Mouse (Mus musculus): ENCODE data around the gene Ptpro. TPM values are rescaled to one million over a fixed set of nuclear protein-coding genes. Genes with fewer than 3 reads are reported as not detected.

The Ptpro gene
- polyA plus RNA-seq, 1 experiment = 3.4 TPM

DNA sequence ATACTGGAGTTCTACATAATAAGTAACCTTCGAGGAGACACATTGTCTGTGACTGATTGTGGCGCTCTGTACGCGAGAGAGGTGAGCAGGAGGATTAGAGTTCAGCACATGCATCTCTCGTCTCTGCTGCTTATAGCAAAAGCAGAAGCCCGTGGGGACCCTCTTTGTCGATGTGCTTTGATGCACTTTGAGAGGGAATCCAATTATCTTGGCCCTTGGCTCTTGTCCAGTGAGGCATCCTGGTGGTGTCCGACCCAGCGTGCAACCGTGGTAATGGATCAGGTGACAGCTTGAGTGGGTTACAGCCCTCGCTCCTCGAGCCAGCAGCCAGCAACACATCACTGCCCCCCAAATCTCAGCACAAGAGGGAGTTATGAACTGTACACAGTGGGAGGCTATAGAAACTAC, 25.5 kb downstream of the Ptpro start:
- Histone ChIP-seq H3K4me1 (ENCODE audit: control insufficient read depth, insufficient read depth, insufficient read length, low read length) (no peaks in the 10 kb centered on the region), H3K4me3 (ENCODE audit: insufficient read depth, low read depth, low read length) (no peak overlapping the region), H3K27ac (replicated peaks; ENCODE audit: low read depth, low read length) (no peak overlapping the region)

DNA sequence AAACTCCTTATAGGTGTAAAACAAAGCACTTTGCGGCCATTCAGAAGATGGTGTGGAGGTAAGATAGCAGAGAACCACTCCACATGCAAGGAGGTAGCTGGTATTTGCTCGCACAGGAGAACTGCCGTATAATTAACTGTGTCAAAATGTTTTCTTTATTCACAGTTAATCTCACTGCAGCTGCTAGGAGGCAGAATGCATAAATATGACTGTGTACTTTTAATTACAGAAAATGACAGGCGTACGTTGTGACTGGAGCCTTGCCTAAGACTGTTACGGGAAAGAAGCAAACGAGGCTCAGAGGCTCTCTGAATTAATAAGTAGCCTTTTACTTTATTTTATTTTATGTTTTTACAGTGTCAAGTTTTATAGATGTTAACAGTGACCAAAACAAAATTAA, 27.5 kb downstream of the Ptpro start:
- Histone ChIP-seq H3K4me3 (ENCODE audit: insufficient read depth, low read depth, low read length) (no peak overlapping the region), H3K27ac (replicated peaks; ENCODE audit: low read depth, low read length) (no peak overlapping the region), H3K4me1 (ENCODE audit: control insufficient read depth, insufficient read depth, insufficient read length, low read length) (no peaks in the 10 kb centered on the region)

DNA sequence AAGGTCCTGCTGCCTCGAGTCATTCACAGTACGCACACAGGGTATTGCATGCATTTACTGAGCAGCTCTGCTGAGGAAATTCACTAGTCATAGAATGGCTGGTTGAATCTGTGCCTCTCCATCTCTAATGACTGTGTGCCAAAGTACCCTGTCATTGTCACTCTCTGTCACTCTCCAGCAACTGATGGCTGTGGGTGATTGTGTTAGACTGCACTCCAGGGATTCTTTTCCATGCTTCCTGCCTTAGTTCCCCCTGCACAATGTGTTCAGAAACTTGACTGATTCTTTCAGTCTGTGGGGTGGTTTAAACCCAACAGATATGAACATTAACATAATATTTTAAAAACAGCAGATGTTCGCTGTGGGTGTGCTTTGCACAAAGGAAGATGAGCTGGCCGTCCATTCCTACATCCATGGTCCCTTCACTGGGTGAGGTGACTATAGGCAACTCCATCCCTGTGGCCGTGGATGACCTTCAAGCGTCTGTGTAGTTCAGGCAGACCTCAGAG, 29.5 kb downstream of the Ptpro start:
- H3K4me1 ChIP-seq (ENCODE audit: control insufficient read depth, insufficient read depth, insufficient read length, low read length) = no peaks in the 10 kb centered on the region
- H3K4me3 ChIP-seq (ENCODE audit: insufficient read depth, low read depth, low read length) = no peak overlapping the region
- no peak overlapping the region for H3K27ac ChIP-seq (replicated peaks; ENCODE audit: low read depth, low read length)

DNA sequence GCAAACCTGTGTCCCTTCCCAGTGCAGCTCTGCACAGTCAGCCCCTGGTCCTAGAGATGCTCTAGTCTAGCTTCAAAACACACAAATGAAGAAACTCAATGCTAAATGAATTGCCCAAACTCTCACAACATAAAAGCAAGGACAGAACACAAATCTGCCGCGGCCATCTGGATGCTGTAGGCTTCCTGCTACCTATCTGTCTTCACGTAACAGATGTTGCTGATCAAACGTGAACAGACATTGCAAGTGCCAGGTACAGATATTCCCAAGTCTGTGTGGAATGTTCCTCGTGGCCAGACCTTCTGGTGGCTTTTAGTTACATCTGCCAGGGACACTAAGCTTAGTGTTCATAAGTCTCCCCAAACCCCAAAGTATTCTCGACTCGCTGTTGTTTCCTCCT, 29.9 kb downstream of the Ptpro start:
- no peaks in the 10 kb centered on the region for H3K4me1 ChIP-seq (ENCODE audit: control insufficient read depth, insufficient read depth, insufficient read length, low read length)
- H3K27ac ChIP-seq (replicated peaks; ENCODE audit: low read depth, low read length) = no peak overlapping the region
- no peak overlapping the region for H3K4me3 ChIP-seq (ENCODE audit: insufficient read depth, low read depth, low read length)

DNA sequence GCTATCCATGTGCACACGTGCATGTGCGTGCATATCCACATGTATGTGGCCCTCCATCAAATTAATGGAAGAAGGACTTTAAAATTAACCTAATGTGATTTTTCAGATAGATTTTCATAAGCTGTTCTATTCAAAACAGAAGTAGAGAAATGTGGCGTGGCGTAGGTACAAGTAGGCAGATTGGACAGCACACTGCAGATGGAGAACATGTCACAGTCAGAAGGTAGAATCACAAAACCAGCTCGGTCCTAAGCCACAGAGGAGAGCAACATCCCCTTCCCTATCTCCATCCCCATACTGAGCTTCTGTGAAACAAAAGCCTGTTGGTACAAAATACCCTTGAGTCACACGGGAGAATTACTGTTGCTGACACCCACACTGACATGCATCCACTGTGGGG, 34.3 kb downstream of the Ptpro start:
- Histone ChIP-seq H3K4me3 (ENCODE audit: insufficient read depth, low read depth, low read length) (no peak overlapping the region), H3K27ac (replicated peaks; ENCODE audit: low read depth, low read length) (no peak overlapping the region), H3K4me1 (ENCODE audit: control insufficient read depth, insufficient read depth, insufficient read length, low read length) (no peaks in the 10 kb centered on the region)

DNA sequence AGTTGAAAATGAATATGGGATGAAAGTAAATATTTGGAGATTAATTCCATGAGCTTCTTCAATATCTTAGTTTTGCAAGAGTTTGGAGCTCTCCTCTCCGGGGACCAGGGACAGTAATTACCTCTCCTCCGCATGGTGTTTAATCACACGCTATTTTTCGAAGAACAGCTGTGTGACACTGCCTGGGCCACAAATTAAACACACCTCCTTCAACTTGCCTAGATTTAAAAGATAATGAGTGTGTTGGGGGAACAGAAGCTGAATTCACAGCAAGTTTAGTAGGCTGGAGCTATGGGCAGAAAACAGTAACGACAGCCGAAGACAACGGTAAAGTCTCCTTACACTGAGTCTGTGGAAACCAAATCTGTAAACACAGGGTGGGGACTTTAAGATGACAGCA, 35.7 kb downstream of the Ptpro start:
- H3K4me1 ChIP-seq (ENCODE audit: control insufficient read depth, insufficient read depth, insufficient read length, low read length) = no peaks in the 10 kb centered on the region
- H3K27ac ChIP-seq (replicated peaks; ENCODE audit: low read depth, low read length) = no peak overlapping the region
- H3K4me3 ChIP-seq (ENCODE audit: insufficient read depth, low read depth, low read length) = no peak overlapping the region

DNA sequence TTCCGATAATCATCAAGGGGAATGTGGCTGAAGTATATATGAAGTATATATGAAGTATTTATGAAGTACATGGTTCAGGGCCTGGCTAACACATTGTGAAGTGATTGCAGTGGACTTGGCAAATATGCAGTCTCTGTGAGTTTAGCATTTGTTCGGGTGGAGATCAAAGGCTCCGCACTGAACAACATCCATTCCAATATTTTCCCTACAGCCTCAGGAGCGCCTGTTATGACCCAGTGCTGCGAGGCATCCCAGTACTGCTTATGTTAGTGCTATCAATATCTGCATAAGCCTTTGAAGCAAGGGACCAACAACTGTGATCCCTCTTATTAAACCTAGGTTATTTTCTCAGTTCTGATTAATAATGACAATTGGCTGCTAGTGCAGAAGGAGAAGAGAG, 36.1 kb downstream of the Ptpro start:
- Histone ChIP-seq H3K4me1 (ENCODE audit: control insufficient read depth, insufficient read depth, insufficient read length, low read length) (no peaks in the 10 kb centered on the region), H3K27ac (replicated peaks; ENCODE audit: low read depth, low read length) (no peak overlapping the region), H3K4me3 (ENCODE audit: insufficient read depth, low read depth, low read length) (no peak overlapping the region)

DNA sequence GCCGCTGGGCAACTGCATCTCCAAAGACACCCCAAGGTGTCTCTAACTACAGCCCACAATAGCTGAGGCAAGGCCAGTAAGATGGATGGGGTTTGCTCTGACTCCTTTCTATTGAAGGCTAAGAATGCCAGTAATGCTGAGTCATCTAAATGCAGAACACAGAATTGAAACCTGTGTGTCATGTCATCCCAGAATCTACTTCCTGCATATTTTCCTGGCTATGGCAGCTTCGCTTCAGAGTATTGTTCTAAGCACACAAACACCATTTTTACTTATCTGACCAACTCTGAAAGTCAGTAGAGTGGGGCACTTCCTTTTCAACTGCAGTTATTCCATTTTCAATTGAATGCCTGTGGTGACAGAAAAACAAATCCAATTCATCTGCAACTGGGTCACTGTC, 40.3 kb downstream of the Ptpro start:
- Histone ChIP-seq H3K4me3 (ENCODE audit: insufficient read depth, low read depth, low read length) (no peak overlapping the region), H3K27ac (replicated peaks; ENCODE audit: low read depth, low read length) (no peak overlapping the region), H3K4me1 (ENCODE audit: control insufficient read depth, insufficient read depth, insufficient read length, low read length) (no peaks in the 10 kb centered on the region)

DNA sequence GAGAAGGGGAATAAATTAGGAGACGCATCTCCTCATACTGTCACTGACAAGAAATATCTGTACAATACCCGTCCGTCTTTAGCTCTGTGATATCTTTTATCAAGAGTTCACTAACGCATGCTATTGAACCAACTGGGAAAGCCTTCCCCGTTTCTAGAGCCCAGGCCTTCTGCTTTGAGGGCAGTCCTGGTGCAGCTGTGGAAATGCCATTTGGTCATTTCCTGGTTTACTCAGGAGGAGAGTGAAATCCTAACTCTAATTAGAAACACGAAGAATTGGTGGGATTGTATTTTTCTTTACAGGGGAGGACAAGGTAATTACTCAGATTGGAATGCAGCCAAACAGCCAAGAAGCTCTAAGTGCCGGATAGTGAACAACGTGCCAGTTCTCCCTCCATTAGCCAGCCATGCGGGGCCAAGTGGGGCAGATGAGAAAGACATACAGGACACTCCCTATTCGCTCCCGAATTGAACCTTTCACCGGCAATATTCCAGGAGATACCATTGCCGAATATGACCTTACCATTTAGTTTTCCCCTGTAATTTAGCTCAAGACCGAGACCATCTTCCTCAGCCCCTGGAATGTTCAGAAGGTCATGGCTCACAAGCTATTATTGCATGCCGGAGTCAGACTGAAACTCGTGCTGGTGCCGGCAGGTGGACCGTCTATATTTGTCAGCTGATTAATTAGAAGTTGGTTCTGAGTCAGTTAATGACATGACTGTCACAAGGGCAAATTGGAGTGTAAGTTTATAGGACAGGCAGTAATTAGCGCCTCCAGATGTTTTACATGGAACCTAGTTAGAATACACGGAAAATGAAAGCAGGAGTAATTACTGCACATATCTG, 43.1 kb downstream of the Ptpro start:
- H3K4me3 ChIP-seq (ENCODE audit: insufficient read depth, low read depth, low read length) = no peak overlapping the region
- no peak overlapping the region for H3K27ac ChIP-seq (replicated peaks; ENCODE audit: low read depth, low read length)
- no peaks in the 10 kb centered on the region for H3K4me1 ChIP-seq (ENCODE audit: control insufficient read depth, insufficient read depth, insufficient read length, low read length)

DNA sequence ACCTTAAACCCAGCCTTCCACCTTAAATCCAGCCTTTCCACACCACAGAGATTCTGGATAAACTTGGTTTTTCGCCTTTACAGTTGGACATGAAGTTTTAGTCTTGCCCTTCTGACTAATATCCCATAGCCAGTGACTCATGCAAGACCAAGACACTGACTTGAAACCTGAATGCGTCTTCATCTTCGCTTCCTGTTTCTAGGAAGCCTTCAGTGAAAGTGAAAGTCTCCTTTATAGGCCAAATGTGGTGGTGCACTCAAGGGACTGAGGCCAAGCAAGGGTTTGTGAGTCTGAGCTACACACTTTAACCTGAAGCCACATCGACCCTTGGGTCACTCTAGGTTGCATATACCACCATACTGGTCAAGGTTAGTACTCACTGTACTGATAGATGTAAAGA, 50.4 kb downstream of the Ptpro start:
- Histone ChIP-seq H3K4me1 (ENCODE audit: control insufficient read depth, insufficient read depth, insufficient read length, low read length) (no peaks in the 10 kb centered on the region), H3K4me3 (ENCODE audit: insufficient read depth, low read depth, low read length) (no peak overlapping the region), H3K27ac (replicated peaks; ENCODE audit: low read depth, low read length) (no peak overlapping the region)

DNA sequence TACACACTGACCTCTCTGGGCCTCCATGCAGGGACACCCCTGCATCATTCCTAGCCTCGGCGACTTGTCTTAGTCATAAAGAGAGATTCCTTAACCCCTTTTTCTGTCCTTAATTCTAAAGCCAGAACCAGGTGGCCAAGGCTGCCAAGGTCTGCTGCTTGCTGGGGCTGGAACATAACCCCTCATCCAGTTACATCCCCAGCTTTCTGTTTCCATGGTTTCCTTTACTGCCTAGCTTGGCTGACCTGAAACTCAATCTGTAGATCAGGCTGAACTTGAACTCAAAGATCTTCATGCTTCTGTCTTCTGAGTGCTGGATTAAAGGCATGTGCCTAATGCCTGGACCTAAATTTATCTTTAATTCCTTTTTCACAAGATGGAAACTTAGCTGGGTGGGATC, 51.7 kb downstream of the Ptpro start:
- Histone ChIP-seq H3K4me3 (ENCODE audit: insufficient read depth, low read depth, low read length) (no peak overlapping the region), H3K4me1 (ENCODE audit: control insufficient read depth, insufficient read depth, insufficient read length, low read length) (no peaks in the 10 kb centered on the region), H3K27ac (replicated peaks; ENCODE audit: low read depth, low read length) (no peak overlapping the region)

DNA sequence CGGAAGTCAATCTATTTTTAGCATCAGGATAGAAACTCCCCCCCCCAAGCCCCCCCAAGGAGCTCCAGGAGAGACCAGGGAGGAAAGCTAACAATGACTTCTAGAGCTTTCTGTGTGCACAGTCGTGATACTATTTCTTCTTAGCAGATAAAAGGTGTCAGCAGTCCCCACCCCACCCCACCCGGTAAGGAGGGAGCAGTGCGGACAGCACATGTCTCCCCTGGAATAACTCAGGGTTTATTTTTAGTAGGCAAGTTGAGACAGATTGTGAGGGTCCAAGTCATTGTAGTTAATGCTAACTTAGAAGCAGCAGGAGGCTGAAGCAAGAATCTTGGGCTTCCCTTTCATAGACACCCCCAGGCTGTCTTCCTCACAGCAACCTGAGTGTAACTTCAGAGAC, 63.1 kb downstream of the Ptpro start:
- H3K27ac ChIP-seq (replicated peaks; ENCODE audit: low read depth, low read length) = no peak overlapping the region
- no peak overlapping the region for H3K4me3 ChIP-seq (ENCODE audit: insufficient read depth, low read depth, low read length)
- H3K4me1 ChIP-seq (ENCODE audit: control insufficient read depth, insufficient read depth, insufficient read length, low read length) = no peaks in the 10 kb centered on the region

DNA sequence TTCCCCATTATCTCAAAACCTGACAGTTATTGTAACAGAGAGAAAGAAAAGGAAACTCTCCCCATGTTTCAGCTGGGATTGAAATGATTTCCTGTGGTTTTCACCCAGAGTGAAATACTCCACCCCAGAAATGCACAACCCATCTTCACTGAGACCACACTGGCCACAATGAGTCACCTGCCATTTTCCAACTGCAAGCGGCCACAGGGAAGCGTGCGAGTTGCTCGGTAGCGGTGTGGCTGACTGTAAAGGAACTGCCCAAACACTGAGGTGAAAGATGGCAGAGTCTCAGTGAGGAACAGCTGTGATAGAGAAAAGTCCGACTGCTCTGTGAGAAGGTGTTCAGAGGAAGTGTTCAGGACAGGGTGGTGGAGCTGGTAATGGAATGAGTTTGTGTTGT, 64.2 kb downstream of the Ptpro start:
- Histone ChIP-seq H3K27ac (replicated peaks; ENCODE audit: low read depth, low read length) (no peak overlapping the region), H3K4me3 (ENCODE audit: insufficient read depth, low read depth, low read length) (no peak overlapping the region), H3K4me1 (ENCODE audit: control insufficient read depth, insufficient read depth, insufficient read length, low read length) (no peaks in the 10 kb centered on the region)

DNA sequence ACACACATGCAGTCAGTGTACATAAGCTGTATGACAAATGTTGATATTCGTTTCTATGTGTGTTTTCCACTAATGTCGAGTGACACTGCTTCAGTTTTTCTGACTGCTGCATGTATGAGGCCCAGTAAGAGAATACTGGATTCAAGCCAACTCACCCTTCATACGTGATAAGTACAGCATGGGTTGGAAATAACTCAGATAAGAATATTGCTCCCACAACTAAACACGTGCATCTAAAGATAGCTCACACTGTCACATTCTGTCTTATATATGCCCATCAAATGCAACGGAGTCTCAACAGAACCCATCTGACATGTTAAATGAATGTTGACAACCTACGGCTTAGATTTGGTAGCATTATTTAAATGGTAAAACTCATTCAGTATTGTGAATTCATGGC, 65.4 kb downstream of the Ptpro start:
- Histone ChIP-seq H3K4me1 (ENCODE audit: control insufficient read depth, insufficient read depth, insufficient read length, low read length) (no peaks in the 10 kb centered on the region), H3K4me3 (ENCODE audit: insufficient read depth, low read depth, low read length) (no peak overlapping the region), H3K27ac (replicated peaks; ENCODE audit: low read depth, low read length) (no peak overlapping the region)

DNA sequence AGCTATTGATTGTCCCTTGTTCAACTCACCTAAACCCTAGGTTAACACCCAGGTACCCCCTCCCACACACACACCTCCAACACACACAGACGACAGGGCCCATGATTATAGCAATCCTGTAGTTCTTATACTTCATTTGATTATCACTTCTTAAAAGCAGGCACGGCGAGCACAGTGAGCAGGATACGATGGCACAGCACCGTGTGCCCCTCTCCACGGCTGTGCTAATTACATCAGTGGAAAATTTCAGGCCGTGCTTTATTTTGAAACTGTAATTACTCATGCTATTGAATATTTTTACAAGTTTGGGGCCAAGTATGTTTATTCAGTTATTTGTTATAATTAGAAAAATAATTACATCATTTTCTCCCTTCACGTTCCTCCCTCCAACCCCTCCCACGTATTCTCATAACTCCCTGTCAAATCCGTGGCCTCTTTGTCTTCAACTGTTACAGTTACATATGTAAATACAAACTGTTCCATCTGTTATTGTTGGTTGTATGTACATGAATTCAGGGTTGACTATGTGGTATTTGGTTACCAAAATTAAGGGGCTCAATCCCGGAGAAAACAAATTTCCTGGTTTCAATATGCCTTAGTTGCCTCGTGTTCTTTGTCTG, 66.2 kb downstream of the Ptpro start:
- Histone ChIP-seq H3K4me1 (ENCODE audit: control insufficient read depth, insufficient read depth, insufficient read length, low read length) (no peaks in the 10 kb centered on the region), H3K4me3 (ENCODE audit: insufficient read depth, low read depth, low read length) (no peak overlapping the region), H3K27ac (replicated peaks; ENCODE audit: low read depth, low read length) (no peak overlapping the region)

DNA sequence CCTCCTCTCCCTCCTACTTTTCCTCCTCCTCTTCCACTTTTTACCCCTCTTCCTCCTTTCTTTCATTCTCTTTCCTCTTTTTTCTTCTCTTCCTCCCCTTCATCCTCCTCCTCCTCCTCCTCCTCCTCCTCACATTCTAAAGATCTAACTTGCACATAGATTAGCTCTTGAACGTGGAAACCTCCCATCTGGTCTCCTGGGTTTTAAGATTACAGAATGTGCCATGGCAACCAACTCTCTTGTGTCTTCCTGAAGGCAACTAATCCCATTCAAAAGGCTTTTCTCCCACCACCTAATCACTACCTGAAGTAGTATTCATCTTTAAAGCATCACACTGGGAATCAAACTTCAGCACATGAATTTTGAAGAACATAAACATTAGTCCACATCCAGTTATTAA, 67.5 kb downstream of the Ptpro start:
- no peak overlapping the region for H3K4me3 ChIP-seq (ENCODE audit: insufficient read depth, low read depth, low read length)
- no peak overlapping the region for H3K27ac ChIP-seq (replicated peaks; ENCODE audit: low read depth, low read length)
- H3K4me1 ChIP-seq (ENCODE audit: control insufficient read depth, insufficient read depth, insufficient read length, low read length) = no peaks in the 10 kb centered on the region

All from brown adipose tissue, adult 24 weeks (tissue).